Mouse (Mus musculus) R1 (cell line): ENCODE measurements at regions not wholly inside any gene's neighbourhood (a gene's known extent, or its start where the extent isn't known, plus 50 kb on each side); places are given as distances from the start of the nearest gene placed in this dataset.
A peak's percentile ranks its signal among the peaks of the same experiment; 100 is the strongest.

ENCODE experiments used
- DNase-seq: peaks from one replicate; pipeline ENCODE4 v3.0.0-alpha.2; 2018; ENCODE audit warnings: low read depth, low spot score

- DNase-seq, result peak; percentile 2
Measured at GRCm38 (mm10) chrX:98375437-98375836, 226.9 kb downstream of the Ar start.

GRCm38 (mm10) chrX:98380247-98380905 lies 231.8 kb downstream of the Ar start:
- no peak for DNase-seq

GRCm38 (mm10) chrX:98384017-98384416 lies 235.4 kb downstream of the Ar start:
- DNase-seq, result no peak

- no peak for DNase-seq
Measured at GRCm38 (mm10) chrX:98392376-98392775, 243.8 kb downstream of the Ar start.

- no peak for DNase-seq
Measured at GRCm38 (mm10) chrX:98409090-98409489, 260.5 kb downstream of the Ar start.

- no peak for DNase-seq
Measured at GRCm38 (mm10) chrX:98419437-98419836, 270.9 kb downstream of the Ar start.

GRCm38 (mm10) chrX:98452026-98452425 lies 303.5 kb downstream of the Ar start:
- DNase-seq, result no peak

- DNase-seq, result no peak
Measured at GRCm38 (mm10) chrX:98476473-98477254, 328.1 kb downstream of the Ar start.
